Mouse (Mus musculus) left cerebral cortex, adult 2 months (tissue): ENCODE measurements at regions not wholly inside any gene's neighbourhood (a gene's known extent, or its start where the extent isn't known, plus 50 kb on each side); places are given as distances from the start of the nearest gene placed in this dataset.

Experiments used
- DNase-seq, 2 experiments: peaks; one replicate each; pipeline ENCODE4 v3.0.0; 2021 to 2022; ENCODE audit warnings: low spot score in 2 of 2, mixed read lengths in 1 of 2; ENCODE audit errors: extremely low spot score in 1 of 2
- H3K27ac ChIP-seq: fragments of 200-600 bp; 2 replicates; pipeline ENCODE4 v1.8.1; 2022
- H3K4me3 ChIP-seq: fragments of 200-600 bp; 2 replicates; pipeline ENCODE4 v1.8.1; 2022
- CTCF ChIP-seq: fragments of 200-600 bp; IDR thresholded peaks from 2 replicates; pipeline ENCODE4 v1.8.1; 2022; ENCODE audit warnings: antibody characterized with exemption, mild to moderate bottlenecking, moderate library complexity
- intact Hi-C: fragments of 180-260 bp; cut with DNase I; formaldehyde crosslinking; loops from one replicate; pipeline ENCODE4 v1.15.1; 2025

DNA sequence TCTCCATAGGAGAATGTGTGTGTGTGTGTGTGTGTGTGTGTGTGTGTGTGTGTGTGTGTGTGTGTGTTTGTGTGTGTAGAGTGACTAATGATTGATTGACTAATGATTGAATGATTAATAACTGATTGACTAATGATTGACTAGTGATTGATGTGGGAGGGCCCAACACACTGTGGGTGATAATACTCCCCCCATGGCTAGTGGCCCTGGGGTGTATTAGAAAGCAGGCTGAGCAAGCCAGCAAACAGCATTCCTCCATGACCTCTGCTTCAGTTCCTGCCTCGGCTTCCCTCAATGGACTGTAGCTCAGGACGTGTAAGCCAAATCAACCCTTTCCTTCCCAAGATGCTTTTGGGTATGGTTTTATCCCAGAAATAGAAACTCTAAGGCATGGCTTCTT, 114.1 kb upstream of the Rreb1 start:
- intact Hi-C loops = no loop called here
- Histone ChIP-seq H3K4me3 (no peak overlapping the region), H3K27ac (no peak overlapping the region)
- no peak for TF ChIP-seq CTCF
- no peak for DNase-seq

DNA sequence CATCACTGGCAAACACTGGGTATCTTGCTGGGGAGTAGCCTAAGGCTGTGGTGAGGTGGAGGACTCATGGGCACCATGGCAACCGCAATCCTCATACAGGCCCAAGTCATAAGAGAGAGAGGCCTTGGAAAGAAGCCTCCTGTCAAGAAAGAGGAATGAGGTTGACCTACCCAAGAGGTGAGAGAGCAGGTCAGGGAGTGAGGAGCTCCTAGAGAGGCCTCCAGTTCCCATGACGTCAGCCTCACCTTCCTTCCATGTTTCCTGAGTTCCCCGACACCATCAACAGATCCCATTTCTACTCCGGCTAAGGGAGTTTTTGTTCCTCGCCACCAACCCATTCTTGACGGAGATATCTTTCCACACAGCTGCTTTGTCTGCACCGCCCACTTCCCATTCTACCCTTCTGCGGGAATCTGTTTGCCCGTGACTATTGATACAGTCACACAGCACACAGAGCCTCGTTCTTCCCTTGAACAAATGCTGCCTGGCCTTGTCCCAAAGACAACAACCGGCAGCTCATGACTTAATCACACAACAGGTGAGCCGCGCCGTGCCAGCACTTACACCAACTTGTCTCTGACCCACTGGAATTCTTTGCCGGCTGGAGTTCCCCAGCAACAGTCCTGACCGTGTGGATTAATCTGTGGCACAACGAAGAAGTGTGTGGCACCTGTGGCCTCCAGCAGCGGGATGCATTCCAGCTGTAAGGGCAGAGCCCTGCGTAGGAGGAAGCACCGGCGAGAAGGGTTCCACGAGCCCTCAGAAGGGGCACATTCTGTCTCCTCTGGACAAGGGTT, 111.8 kb upstream of the Rreb1 start:
- no peak for TF ChIP-seq CTCF
- intact Hi-C loops = no loop called here
- DNase-seq = no peak
- H3K27ac ChIP-seq = no peak overlapping the region
- no peak overlapping the region for H3K4me3 ChIP-seq

DNA sequence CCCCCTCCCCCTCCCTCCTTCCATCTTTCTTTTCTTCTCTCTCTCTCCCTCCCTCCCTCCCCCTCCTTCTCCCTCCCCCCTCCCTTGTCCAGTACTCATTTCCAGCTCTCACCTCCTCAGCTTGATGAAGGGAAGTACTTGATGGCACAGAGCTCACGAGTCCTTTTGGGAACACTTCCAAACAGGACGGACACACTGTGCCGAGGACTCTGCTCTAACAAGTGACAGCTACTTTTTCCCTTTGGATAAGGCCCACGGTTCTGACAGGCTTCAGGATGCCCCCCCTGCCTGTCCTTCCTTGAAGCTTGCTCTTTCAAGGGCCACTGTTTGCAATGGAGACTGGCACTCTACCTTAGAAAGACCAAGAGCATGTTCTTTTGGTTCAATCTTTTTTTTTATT, 110.8 kb upstream of the Rreb1 start:
- no peak for DNase-seq
- no peak for TF ChIP-seq CTCF
- intact Hi-C loops = no loop called here
- no peak overlapping the region for H3K4me3 ChIP-seq
- no peak overlapping the region for H3K27ac ChIP-seq

DNA sequence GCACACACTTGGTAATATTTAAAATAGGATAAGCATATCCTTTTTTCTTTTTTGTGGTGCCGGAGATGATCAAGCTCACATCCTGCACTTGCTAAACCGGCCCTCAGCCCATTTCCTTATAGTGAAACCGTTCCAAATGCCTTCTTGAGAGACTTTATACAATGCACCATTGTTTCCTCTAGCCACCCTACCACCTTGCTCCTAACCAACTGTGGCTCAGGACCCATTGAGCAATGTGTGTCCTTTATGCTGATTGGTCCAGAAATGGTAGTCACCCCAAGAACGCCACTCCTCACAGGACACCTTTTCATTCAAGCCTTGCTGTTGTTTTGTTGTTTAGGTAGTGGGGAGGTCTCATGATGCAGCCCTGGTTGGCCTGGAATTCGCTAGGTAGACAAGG, 110.3 kb upstream of the Rreb1 start:
- Histone ChIP-seq H3K4me3 (no peak overlapping the region), H3K27ac (no peak overlapping the region)
- DNase-seq = no peak
- intact Hi-C loops = no loop called here
- TF ChIP-seq CTCF = no peak

DNA sequence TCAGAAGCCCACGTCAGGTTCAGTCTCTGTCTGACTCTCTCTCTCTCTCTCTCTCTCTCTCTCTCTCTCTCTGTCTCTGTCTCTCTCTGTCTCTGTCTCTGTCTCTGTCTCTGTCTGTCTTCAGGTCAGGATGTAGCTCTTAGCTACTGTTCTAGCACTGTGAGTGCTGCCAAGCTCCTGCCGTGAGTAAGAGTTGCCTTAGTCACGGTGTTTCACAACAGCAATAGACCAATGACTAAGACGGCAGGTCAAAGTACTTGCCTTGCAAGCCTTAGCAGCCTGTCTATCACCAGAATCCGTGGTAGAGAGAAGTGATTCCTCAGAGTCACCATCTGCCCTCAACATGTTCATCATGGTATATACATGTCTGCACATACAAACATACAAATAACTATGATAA, 107.1 kb upstream of the Rreb1 start:
- Histone ChIP-seq H3K27ac (no peak overlapping the region), H3K4me3 (no peak overlapping the region)
- intact Hi-C loops = no loop called here
- DNase-seq = no peak
- TF ChIP-seq CTCF = no peak

DNA sequence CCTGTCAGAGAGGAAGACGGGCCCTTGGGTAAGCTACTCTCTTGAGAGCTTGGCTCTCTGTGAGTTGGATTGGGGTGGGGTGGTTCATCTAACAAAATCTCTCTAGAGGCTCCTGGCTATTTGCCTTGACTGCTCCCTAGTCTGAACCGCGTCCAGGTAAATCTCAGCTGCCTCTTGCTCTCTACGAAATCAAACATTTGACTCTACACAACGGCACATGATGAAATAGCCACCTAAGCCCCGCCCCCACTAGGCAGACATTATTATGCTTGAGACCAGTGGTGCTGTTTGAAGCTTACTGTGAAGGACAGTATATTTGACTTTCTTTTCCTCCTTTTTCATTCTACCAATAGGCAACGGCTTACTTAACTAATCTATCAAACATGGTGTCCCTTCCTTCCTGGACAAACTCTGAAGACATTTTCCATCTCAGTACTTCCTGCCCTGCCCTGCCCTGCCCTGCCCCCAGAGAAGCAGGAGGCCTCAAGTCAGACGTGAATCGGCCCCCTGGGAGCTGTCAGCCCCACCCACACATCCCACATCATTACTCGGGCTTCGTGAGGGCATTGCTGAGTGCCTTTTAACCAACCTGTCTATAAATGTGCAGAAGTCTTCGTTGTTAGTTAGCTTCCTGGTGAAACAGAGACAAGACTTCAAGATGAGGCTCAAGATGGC, 103.4 kb upstream of the Rreb1 start:
- DNase-seq = no peak
- intact Hi-C loops = no loop called here
- Histone ChIP-seq H3K27ac (no peak overlapping the region), H3K4me3 (no peak overlapping the region)
- TF ChIP-seq CTCF = no peak

DNA sequence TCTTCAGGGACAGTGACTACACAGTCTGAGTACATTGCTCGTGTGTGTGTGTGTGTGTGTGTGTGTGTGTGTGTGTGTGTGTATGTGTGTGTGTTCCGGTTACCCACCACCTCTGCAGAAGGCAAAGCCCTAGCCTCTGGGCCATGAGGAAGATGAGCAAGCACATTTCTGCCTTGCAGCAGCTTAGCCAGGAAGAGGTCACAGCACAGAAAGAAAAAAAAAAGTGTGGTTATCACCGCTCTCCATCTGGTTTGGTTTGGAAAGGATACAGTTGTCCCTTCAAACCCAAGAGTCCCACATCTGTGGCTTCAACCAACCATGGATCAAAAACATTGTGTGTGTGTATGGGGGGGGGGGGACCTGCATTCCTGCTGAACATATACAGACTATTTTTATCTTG, 102.5 kb upstream of the Rreb1 start:
- H3K4me3 ChIP-seq = no peak overlapping the region
- intact Hi-C loops = no loop called here
- no peak for TF ChIP-seq CTCF
- no peak overlapping the region for H3K27ac ChIP-seq
- DNase-seq = no peak

DNA sequence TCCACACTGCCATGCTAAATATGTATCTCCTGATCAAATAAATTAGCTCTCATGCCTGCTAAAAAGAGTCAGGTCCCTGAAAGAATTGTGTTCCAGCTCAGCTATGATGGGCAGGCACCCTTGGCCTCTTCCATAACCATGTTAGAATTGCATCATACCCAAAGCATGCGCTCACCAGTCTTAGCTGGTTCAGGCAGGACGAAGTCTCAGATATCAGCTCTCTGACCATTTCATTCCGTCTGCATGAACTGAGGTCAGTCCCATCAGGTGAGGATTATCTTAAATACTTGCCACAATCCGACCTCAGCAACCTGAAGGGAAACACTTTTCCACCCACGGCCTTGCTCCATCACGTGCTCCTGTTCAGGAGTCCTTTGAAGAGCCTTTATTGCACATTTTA, 101.3 kb upstream of the Rreb1 start:
- Histone ChIP-seq H3K4me3 (no peak overlapping the region), H3K27ac (no peak overlapping the region)
- intact Hi-C loops = no loop called here
- no peak for DNase-seq
- TF ChIP-seq CTCF = no peak

DNA sequence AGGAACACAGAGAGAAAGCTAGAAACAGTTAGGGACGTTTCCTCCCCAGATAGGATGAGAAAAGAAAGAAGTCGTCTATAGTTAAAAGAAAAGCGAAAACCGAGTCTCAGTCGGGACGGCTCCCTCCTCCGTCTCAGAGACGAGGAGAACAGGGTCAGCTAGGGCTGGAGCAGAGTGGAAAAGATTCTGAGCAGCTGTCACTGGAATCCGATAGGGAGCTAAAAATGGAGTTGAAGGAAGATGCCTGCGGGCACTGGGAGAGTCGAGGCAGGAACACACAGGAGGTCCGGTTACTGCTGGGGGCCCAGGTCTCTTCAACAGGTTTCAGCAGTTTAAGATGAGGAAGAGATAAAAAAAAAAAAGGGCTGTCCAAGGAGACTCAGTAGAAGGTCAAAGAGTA, 99.9 kb upstream of the Rreb1 start:
- DNase-seq = no peak
- intact Hi-C loops = no loop called here
- no peak for TF ChIP-seq CTCF
- H3K27ac ChIP-seq = no peak overlapping the region
- H3K4me3 ChIP-seq = no peak overlapping the region

DNA sequence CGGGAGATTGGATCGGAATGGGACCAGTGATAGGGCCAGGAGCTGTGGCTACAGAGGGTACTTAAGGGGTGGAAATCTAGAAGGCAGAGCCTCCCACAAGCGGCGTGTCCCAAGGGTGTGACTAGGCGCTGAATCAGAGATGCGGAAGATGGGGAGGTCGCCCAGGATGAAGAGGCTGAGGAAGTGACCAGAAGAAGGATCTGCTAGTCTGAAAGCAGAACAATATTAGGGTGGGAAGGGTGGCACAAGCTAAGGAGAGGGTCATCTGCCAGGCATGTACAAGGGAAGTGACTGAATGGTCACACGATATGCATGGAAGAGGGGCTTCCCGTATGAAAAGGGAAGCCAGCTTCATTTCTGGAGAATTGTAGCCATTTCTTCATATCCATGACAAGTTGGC, 99.4 kb upstream of the Rreb1 start:
- no peak for TF ChIP-seq CTCF
- Histone ChIP-seq H3K4me3 (no peak overlapping the region), H3K27ac (no peak overlapping the region)
- DNase-seq = no peak
- intact Hi-C loops = no loop called here

DNA sequence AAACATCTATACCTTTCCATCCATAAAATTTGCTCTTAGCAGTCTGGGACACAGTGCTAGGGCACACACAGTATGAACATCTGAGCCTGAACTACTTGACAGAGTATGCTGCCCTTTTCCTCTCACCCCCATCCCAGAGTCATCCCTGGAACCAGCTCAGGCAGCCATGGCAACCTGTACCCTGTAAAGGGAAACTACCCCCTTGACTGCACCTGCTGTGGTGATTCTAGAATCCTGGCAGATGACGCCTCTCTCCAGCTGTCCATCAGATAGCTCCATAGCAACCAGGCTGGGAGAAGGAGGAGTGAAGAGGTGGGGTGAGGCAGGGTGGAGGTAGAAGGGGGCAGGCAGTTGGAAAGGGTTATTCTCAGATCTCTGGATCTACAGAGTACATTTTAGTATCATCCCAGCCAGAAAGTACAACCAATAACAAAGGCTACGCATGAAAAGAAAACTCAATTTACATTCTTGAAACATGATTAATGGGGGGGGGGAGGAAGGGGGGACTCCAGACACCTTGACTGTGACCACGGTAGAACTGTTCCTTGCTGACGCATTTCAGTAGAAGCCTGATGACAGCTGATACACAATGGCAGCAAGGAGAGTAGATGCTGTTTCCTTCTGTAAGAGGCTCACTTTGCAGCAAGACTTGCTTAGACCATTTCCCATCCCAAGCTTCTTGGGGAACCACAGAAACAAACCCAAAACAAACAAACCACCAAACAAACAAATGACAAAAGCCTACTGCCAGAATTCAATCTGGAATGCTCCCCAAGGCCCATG, 97.2 kb upstream of the Rreb1 start:
- DNase-seq = peak; percentile 18 to 24
- H3K4me3 ChIP-seq = no peak overlapping the region
- TF ChIP-seq CTCF = no peak
- intact Hi-C loops = no loop called here
- no peak overlapping the region for H3K27ac ChIP-seq

DNA sequence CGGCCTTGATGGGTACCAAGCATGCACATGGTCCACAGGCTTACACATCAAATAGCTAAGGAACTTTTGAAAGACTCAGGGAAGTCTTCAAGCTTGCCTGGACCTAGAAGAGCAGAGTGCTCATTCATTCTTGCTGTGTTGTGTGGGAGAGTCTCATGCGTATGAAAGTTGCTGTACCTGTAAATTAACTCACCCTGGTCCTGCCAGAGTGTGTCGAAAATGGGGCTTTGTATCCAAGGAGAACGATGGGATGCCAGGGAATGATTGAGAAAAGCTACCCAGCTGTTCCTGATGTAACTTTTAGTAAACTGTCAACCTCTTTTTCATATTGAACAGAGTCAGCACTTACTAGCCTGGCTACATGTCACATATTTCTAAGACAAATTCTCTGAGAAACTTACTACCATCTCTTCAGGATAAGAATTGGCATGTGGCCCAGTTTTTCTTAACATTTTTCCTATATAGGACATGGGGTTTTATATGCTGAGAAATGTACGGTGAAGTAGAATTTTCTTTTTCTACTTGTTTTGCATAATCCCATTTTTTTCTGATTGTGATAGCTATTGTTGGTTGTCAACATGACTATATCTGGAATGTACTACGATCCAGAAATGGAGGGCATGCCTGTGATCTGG, 95.0 kb upstream of the Rreb1 start:
- intact Hi-C loops = no loop called here
- DNase-seq = no peak
- no peak for TF ChIP-seq CTCF
- H3K4me3 ChIP-seq = no peak overlapping the region
- H3K27ac ChIP-seq = no peak overlapping the region
